In the genomic region with DNA sequence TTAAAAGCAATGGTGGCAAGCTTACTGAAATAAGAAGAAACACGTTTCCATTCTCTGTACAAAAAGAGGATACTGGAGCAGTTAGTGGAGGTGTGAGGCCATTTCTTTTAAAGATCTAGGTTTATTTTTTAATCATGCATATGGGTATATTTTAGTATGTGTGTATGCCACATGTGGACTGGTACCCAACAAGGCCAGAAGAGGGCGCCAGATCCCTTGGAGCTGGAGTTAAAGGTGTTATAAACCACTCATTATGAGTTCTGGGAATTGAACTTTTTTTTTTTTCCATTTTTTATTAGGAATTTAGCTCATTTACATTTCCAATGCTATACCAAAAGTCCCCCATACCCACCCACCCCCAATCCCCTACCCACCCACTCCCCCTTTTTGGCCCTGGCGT, we compare ENCODE assay signal across 7 mouse cellular contexts. TPM values are rescaled to one million over a fixed set of nuclear protein-coding genes. Genes with fewer than 3 reads are reported as not detected.
DNase-seq lines count a peak whose midpoint lies in the region; ATAC-seq and TF ChIP-seq lines count a peak whose summit lies in the region.
"Not testable (repeated sequence)": the region's sequence is repeated elsewhere in the genome, so short reads cannot be mapped to it uniquely, and the experiment has no call there.

No protein-coding gene starts in this region.

- TF ChIP-seq POLR2A in heart, adult 2 months (IDR thresholded peaks at IDR 0.05; ENCODE audit: insufficient read depth, low read depth, low read length): not testable (repeated sequence)

- ATAC-seq in kidney, postnatal 0 days (replicated peaks; ENCODE audit: low FRiP score, low read depth); liver, postnatal 0 days: not testable (repeated sequence)

- intact Hi-C loops in heart, adult 2 months (cut with DNase I): not testable (repeated sequence)

- not testable (repeated sequence) for H3K27me3 ChIP-seq in heart, adult 2 months (ENCODE audit: control insufficient read depth, insufficient read depth, low read length); kidney, postnatal 0 days (ENCODE audit: insufficient read depth, low read length); liver, postnatal 0 days (ENCODE audit: insufficient read depth, low read length)

- not testable (repeated sequence) for TF ChIP-seq EP300 in heart, adult 2 months (IDR thresholded peaks at IDR 0.05; ENCODE audit: insufficient read depth, low read depth, low read length); liver, postnatal 0 days (IDR thresholded peaks at IDR 0.05; ENCODE audit: low read depth)

- WGBS in heart, adult 2 months: 81% methylated on average over 3 of the region's 3 CpGs
- WGBS in kidney, postnatal 0 days: 85% methylated on average over 3 of the region's 3 CpGs
- 67% methylated on average over 3 of the region's 3 CpGs for WGBS in liver, postnatal 0 days (ENCODE audit: insufficient replicate concordance)

- not testable (repeated sequence) for H3K27ac ChIP-seq in heart, adult 2 months; kidney, postnatal 0 days; liver, postnatal 0 days (ENCODE audit: low read depth)

- DNase-seq in CD4-positive, CD25-positive, alpha-beta regulatory T cell, adult 2 months (ENCODE audit: low read depth, low spot score): peak; percentile 45
- DNase-seq in R1 (ENCODE audit: low read depth, low spot score): peak; percentile 61
- DNase-seq in c-Kit-positive CD71-positive TER-119-positive erythroid progenitor cells, embryonic 14.5 days (ENCODE audit: low spot score): peak; percentile 23
- not testable (repeated sequence) for DNase-seq in heart, adult 2 months
- peak; percentile 18 for DNase-seq in kidney, postnatal 0 days (ENCODE audit: low spot score)
- DNase-seq in liver, postnatal 0 days: peak; percentile 54
- peak; percentile 59 for DNase-seq in right cerebral cortex, postnatal 4 days

- H3K4me3 ChIP-seq in heart, adult 2 months; kidney, postnatal 0 days (replicated peaks; ENCODE audit: low read depth, low read length); liver, postnatal 0 days (ENCODE audit: low read depth, low read length): not testable (repeated sequence)

- H3K4me1 ChIP-seq in heart, adult 2 months (ENCODE audit: control insufficient read depth, insufficient read depth, low read length); kidney, postnatal 0 days (replicated peaks; ENCODE audit: insufficient read depth, low read length); liver, postnatal 0 days (ENCODE audit: insufficient read depth): not testable (repeated sequence)

- peak; percentile 44 for TF ChIP-seq CTCF in heart, adult 2 months (IDR thresholded peaks at IDR 0.05)
- TF ChIP-seq CTCF in kidney, postnatal 0 days (IDR thresholded peaks at IDR 0.05; ENCODE audit: low read depth): peak; percentile 61
- peak; percentile 54 for TF ChIP-seq CTCF in liver, postnatal 0 days (IDR thresholded peaks at IDR 0.05; ENCODE audit: low read depth)

- not testable (repeated sequence) for H3K36me3 ChIP-seq in heart, adult 2 months (ENCODE audit: control insufficient read depth, insufficient read depth, low read length); kidney, postnatal 0 days (ENCODE audit: insufficient read depth, low read length); liver, postnatal 0 days (replicated peaks; ENCODE audit: insufficient read depth, low read length)

- not testable (repeated sequence) for H3K79me2 ChIP-seq in heart, adult 2 months (replicated peaks; ENCODE audit: control insufficient read depth, insufficient read depth, low read length)

- not testable (repeated sequence) for H3K9ac ChIP-seq in heart, adult 2 months (ENCODE audit: low read depth, low read length); kidney, postnatal 0 days (ENCODE audit: low read depth, low read length); liver, postnatal 0 days (replicated peaks)

- H3K9me3 ChIP-seq in kidney, postnatal 0 days (replicated peaks; ENCODE audit: low read length); liver, postnatal 0 days (ENCODE audit: low read length): not testable (repeated sequence)

- H3K4me2 ChIP-seq in kidney, postnatal 0 days (ENCODE audit: low read length); liver, postnatal 0 days (ENCODE audit: low read depth, low read length): not testable (repeated sequence)

RNA-seq across cellular contexts. Expression of gene BC048403, which starts 27.6 kb away (rescaled TPM):
- 1 to 10 TPM; 2.0 to 2.2 TPM for total RNA-seq in heart, adult 2 months (2021)
- 1.9 and 2.8 TPM in 2 replicates for polyA plus RNA-seq in heart, adult 2 months (2012; rRNA removed)
- polyA plus RNA-seq in kidney, postnatal 0 days (2015; fragmentation: Nextera tagmentation; extraction: Ambion mirVana): 3.2 and 3.5 TPM in 2 replicates
- 1.6 and 1.9 TPM in 2 replicates for polyA plus RNA-seq in liver, postnatal 0 days (2015; fragmentation: Nextera tagmentation; extraction: Ambion mirVana)
